Mouse (Mus musculus) telencephalon, adult 2 months (tissue): ENCODE data around the gene Slc39a3.

Experiments
- DNase-seq: peaks from one replicate; pipeline ENCODE4 v3.0.0-alpha.2; 2011; ENCODE audit warnings: low read depth, low spot score

Slc39a3 gene

DNA sequence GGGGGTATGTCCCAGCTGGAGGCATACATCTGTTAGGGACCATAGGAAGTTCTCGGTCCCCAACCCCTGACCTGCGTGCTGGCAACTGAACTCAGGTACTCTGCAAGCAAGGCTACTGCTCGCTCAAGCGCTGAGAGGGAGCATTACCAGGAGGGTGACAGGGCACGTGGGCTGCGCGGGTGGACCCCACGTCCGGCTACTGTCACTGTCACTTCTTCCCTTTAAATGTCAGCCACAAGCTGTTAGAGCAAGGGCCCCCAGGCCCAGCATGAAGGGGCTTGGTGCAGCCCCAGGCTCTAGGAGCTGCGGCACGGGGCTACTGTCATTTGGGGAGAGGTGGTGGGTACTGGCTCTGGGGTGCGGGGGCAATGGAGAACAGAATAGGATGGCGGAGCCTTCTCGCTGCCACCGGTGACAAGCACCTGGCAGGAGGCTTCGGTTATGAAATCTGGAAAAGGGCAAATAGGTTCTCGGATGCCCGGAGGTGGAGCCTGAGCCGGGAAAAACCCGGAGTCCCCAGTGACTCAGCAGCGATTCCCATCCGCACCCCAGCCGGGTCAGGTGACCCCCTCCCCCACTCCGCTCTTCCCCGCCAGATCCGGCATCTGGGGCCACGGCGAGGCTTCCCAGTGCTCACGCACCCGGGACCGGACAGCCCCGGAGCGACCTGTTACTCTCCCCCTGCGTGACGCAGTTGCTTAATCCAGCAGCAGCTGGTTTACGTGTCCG, 51.8 kb downstream of the Slc39a3 start:
- DNase-seq: no peak

DNA sequence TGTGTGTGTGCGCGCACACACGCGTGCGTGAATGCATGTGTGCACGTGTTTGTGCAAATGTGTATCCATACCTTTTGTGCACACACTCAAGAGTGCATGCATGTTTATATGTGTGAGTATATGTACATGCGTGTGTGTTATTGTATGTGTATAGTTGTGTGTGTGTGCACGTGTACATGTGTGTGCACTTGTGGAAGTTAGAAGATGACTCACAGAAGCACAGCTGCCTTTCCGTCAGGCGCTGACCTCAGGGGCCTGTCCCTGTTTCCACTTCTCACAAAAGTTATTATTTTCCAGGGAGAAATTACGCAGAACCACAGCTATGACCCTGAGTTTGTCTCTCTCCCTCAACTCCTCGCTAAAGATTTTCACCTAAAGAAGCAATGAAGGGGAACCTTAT, 53.0 kb downstream of the Slc39a3 start:
- no peak for DNase-seq

DNA sequence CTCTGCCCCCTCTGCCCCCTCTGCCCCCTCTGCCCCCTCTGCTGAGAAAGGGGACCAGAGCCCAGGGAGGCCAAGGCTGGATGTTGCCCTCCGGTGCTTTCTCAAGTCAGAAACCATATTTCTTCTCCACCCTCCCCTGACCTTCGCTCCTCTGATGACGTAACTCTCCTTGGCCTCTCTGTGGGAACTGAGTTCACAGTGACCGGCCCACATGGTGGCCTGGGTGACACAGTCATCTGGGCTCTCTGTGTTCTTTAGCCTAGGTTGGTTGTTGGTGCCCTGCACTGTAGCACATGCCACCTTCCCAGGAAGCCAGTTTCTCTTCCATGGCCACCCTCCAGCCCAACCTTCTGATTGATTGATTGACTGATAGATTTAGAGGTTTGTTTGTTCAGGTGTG, 54.8 kb downstream of the Slc39a3 start:
- DNase-seq: no peak

DNA sequence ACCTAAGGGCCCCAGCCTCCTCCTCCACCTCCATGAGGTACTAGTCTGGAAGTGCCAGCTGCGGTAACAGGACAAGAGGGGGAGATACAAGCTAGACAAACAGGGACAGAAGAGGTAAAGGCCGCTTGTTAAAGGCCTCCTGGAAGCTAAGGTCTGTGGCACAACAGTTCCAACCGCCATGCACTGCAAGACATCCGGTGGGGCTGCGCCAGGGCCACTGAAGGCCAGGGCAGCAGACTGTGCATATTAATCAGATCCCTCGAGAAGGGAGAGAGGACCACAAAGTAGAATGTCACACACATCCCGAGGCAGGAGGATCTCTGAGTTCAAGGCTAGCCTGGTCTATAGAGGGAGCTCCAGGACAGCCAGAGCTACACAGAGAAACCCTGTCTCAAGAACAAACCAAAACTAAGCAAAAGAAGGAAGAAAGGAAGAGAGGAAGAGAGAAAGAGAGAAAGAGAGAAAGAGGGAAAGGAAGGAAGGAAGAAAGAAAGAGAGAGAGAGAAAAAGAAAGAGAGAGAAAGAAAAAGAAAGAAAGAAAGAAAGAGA, 55.6 kb downstream of the Slc39a3 start:
- DNase-seq: no peak
